Comparison of ENCODE assay signal across 25 mouse cellular contexts in the genomic region with DNA sequence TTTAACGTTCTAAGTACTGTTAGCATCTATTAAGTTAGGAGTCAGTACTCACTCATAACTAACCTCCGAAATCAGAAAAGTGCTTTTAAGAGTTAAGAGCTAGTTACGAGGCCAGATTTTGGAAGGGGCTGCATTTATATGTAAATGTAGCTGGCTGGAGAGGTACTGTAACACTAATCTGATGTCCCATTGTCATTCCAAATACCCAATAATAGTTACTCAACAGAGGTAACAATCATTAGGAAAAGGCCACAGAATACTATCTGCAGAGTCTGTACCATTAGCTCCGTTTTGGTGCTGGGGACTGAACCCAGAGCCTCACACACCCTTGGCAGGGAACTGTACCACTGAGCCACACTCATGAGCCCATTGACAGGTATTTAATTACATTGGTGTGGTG.
"Had no signal": no experiment of that assay in that cellular context is flagged by ENCODE, and none has a peak within 500 bp of the region (broad histone marks: within the 10 kb centered on the region; RNA-seq: fewer than 3 reads in every experiment).

No protein-coding gene starts in this region.

- H3K4me3 ChIP-seq: heart, adult 2 months; heart, embryonic 13.5 days; heart, embryonic 15.5 days; hindbrain, embryonic 13.5 days; hindbrain, embryonic 15.5 days; kidney, embryonic 15.5 days; limb, embryonic 13.5 days; limb, embryonic 15.5 days; liver, embryonic 13.5 days; liver, embryonic 15.5 days had no signal

- H3K27ac ChIP-seq: heart, adult 2 months; heart, embryonic 13.5 days; heart, embryonic 15.5 days; hindbrain, embryonic 13.5 days; hindbrain, embryonic 15.5 days; hindbrain, postnatal 0 days; kidney, embryonic 15.5 days; kidney, postnatal 0 days; limb, embryonic 13.5 days; limb, embryonic 15.5 days; liver, embryonic 13.5 days; liver, embryonic 15.5 days had no signal

- H3K4me1 ChIP-seq: heart, embryonic 13.5 days; heart, embryonic 15.5 days; hindbrain, embryonic 13.5 days; hindbrain, embryonic 15.5 days; kidney, embryonic 15.5 days; limb, embryonic 13.5 days; limb, embryonic 15.5 days; liver, embryonic 13.5 days; liver, embryonic 15.5 days had no signal

- DNase-seq: gastrocnemius, postnatal 14 days; gastrocnemius, postnatal 36 days; heart, adult 2 months; heart, postnatal 14 days; heart, postnatal 36 days; kidney, adult 11 months; kidney, adult 2 months; kidney, adult 9 months; kidney, postnatal 14 days; kidney, postnatal 36 days; layer of hippocampus, adult 9-11 months; layer of hippocampus, postnatal 36 days; left cerebral cortex, postnatal 4 days; liver, embryonic 13.5 days had no signal

- ATAC-seq: hindbrain, postnatal 0 days; intestine, embryonic 16.5 days had no signal

- H3K36me3 ChIP-seq: heart, embryonic 13.5 days; heart, embryonic 15.5 days; hindbrain, embryonic 13.5 days; hindbrain, embryonic 15.5 days; kidney, embryonic 15.5 days; limb, embryonic 13.5 days; limb, embryonic 15.5 days; liver, embryonic 13.5 days; liver, embryonic 15.5 days had no signal

- H3K9me3 ChIP-seq: heart, embryonic 13.5 days; heart, embryonic 15.5 days; hindbrain, embryonic 13.5 days; hindbrain, embryonic 15.5 days; kidney, embryonic 15.5 days; limb, embryonic 13.5 days; limb, embryonic 15.5 days; liver, embryonic 13.5 days; liver, embryonic 15.5 days had no signal

- H3K27me3 ChIP-seq: heart, embryonic 13.5 days; heart, embryonic 15.5 days; hindbrain, embryonic 13.5 days; hindbrain, embryonic 15.5 days; kidney, embryonic 15.5 days; limb, embryonic 13.5 days; limb, embryonic 15.5 days; liver, embryonic 13.5 days; liver, embryonic 15.5 days had no signal
